14 mouse cellular contexts compared by ENCODE assay signal in genomic region chr8:121903977-121904376, GRCm38 (mm10). TPM values are rescaled to one million over a fixed set of nuclear protein-coding genes. Genes with fewer than 3 reads are reported as not detected.
DNase-seq lines count a peak whose midpoint lies in the region; ATAC-seq and TF ChIP-seq lines count a peak whose summit lies in the region.
"Had no signal": no experiment of that assay in that cellular context is flagged by ENCODE, and none has a peak within 500 bp of the region (broad histone marks: within the 10 kb centered on the region; RNA-seq: fewer than 3 reads in every experiment).

No protein-coding gene starts in this region.

- peaks cover 4% of the 10 kb centered on the region; the same call in 1 of the 2 replicates for H3K27me3 ChIP-seq in forebrain, embryonic 13.5 days
- H3K27me3 ChIP-seq in forebrain, embryonic 10.5 days (ENCODE audit: poor library complexity, severe bottlenecking), result peaks cover 11% of the 10 kb centered on the region
- H3K27me3 ChIP-seq in testis, adult 2 months (ENCODE audit: control insufficient read depth, insufficient read depth, low read length), result no peaks in the 10 kb centered on the region
- H3K27me3 ChIP-seq in hindbrain, postnatal 0 days (ENCODE audit: insufficient read depth, low read length), result no peaks in the 10 kb centered on the region

- peak overlapping the region; percentile 4; the same call in 1 of the 2 replicates for H3K4me2 ChIP-seq in forebrain, embryonic 13.5 days
- H3K4me2 ChIP-seq in hindbrain, postnatal 0 days (ENCODE audit: low read depth, low read length), result peak overlapping the region; percentile 86

- H3K4me1 ChIP-seq in forebrain, embryonic 13.5 days, result peaks cover 53% of the 10 kb centered on the region
- H3K4me1 ChIP-seq in forebrain, embryonic 10.5 days, result peaks cover 88% of the 10 kb centered on the region
- peaks cover 19% of the 10 kb centered on the region for H3K4me1 ChIP-seq in testis, adult 2 months (ENCODE audit: control insufficient read depth, insufficient read depth, low read length)
- H3K4me1 ChIP-seq in hindbrain, postnatal 0 days (ENCODE audit: insufficient read depth, low read length), result peaks cover 25% of the 10 kb centered on the region

- TF ChIP-seq POLR2A in testis, adult 2 months (IDR thresholded peaks at IDR 0.05; ENCODE audit: control insufficient read depth, low read depth, low read length), result no peak

- H3K36me3 ChIP-seq in forebrain, embryonic 13.5 days (ENCODE audit: poor library complexity, severe bottlenecking), result no peaks in the 10 kb centered on the region
- H3K36me3 ChIP-seq in forebrain, embryonic 10.5 days (replicated peaks), result 0 out of 2 replicates have a peak, but pooled peaks cover 2% of the 10 kb centered on the region
- H3K36me3 ChIP-seq in testis, adult 2 months (ENCODE audit: control insufficient read depth, insufficient read depth, low read length), result peaks cover 1% of the 10 kb centered on the region; the same call in 1 of the 2 replicates
- H3K36me3 ChIP-seq in hindbrain, postnatal 0 days (ENCODE audit: insufficient read depth, low read length), result no peaks in the 10 kb centered on the region

- no peaks in the 10 kb centered on the region for H3K9me3 ChIP-seq in forebrain, embryonic 13.5 days (replicated peaks)
- H3K9me3 ChIP-seq in forebrain, embryonic 10.5 days, result no peaks in the 10 kb centered on the region
- H3K9me3 ChIP-seq in hindbrain, postnatal 0 days (ENCODE audit: low read length), result no peaks in the 10 kb centered on the region

- 69% methylated on average over 6 of the region's 6 CpGs for WGBS in forebrain, embryonic 13.5 days
- WGBS in forebrain, embryonic 10.5 days, result 74% methylated on average over 6 of the region's 6 CpGs
- WGBS in hindbrain, postnatal 0 days, result 65% methylated on average over 6 of the region's 6 CpGs

- no peak overlapping the region for H3K27ac ChIP-seq in forebrain, embryonic 13.5 days
- H3K27ac ChIP-seq in forebrain, embryonic 10.5 days, result no peak overlapping the region
- peak overlapping the region; percentile 45 for H3K27ac ChIP-seq in testis, adult 2 months (ENCODE audit: control insufficient read depth, insufficient read depth, low read depth, low read length)
- no peak overlapping the region for H3K27ac ChIP-seq in hindbrain, postnatal 0 days

- H3K4me3 ChIP-seq in forebrain, embryonic 13.5 days, result no peak overlapping the region
- H3K4me3 ChIP-seq in forebrain, embryonic 10.5 days, result no peak overlapping the region
- H3K4me3 ChIP-seq in testis, adult 2 months (ENCODE audit: control insufficient read depth, low read depth, low read length), result peak overlapping the region; percentile 35
- H3K4me3 ChIP-seq in hindbrain, postnatal 0 days (ENCODE audit: low read length), result peak overlapping the region; percentile 69

- DNase-seq in forebrain, embryonic 10.5 days (ENCODE audit: extremely low spot score, low spot score), result no peak
- DNase-seq in testis, postnatal 10 days (ENCODE audit: low spot score), result no peak
- DNase-seq in hindbrain, postnatal 0 days (ENCODE audit: low spot score), result no peak
- DNase-seq in thymus, postnatal 25 days, result no peak
- DNase-seq in lung, postnatal 14 days, result no peak
- no peak for DNase-seq in embryo, embryonic 10 days (ENCODE audit: low spot score)
- DNase-seq: B cell, adult 2 months; right cerebral cortex, adult 18-20 months had no signal

- ATAC-seq in forebrain, embryonic 13.5 days, result no peak
- no peak for ATAC-seq in hindbrain, postnatal 0 days

- H3K9ac ChIP-seq in forebrain, embryonic 13.5 days, result 0 out of 2 replicates have a peak overlapping the region, but pooled peaks have one; percentile 16
- H3K9ac ChIP-seq in hindbrain, postnatal 0 days (replicated peaks; ENCODE audit: low read length), result peak overlapping the region; percentile 76; the same call in 1 of the 2 replicates

- no peak for TF ChIP-seq CTCF in testis, adult 2 months (IDR thresholded peaks at IDR 0.05; ENCODE audit: control insufficient read depth, insufficient read depth, insufficient replicate concordance, low read depth, low read length)
- no peak for TF ChIP-seq CTCF in hindbrain, postnatal 0 days (IDR thresholded peaks at IDR 0.05; ENCODE audit: low read depth)

RNA-seq across cellular contexts. Expression of gene Slc7a5, which starts 3.5 kb away (rescaled TPM):
- 28.1 and 30.6 TPM in 2 replicates for polyA plus RNA-seq in forebrain, embryonic 13.5 days (2015; fragmentation: Nextera tagmentation; extraction: Ambion mirVana)
- 27.4 and 30.5 TPM in 2 replicates for polyA plus RNA-seq in forebrain, embryonic 10.5 days (2016; fragmentation: Nextera tagmentation; extraction: Ambion mirVana)
- 84.9 and 104 TPM in 2 replicates for polyA plus RNA-seq in testis, adult 2 months (2012; rRNA removed)
- 148 and 163 TPM in 2 replicates for total RNA-seq in hindbrain, postnatal 0 days (2014; rRNA removed)
- 60.1 and 72.1 TPM in 2 replicates for polyA plus RNA-seq in hindbrain, postnatal 0 days (2015; fragmentation: Nextera tagmentation; extraction: Ambion mirVana)

RNA-seq across cellular contexts. Expression of gene Car5a, which starts 40.7 kb away (rescaled TPM):
- polyA plus RNA-seq in forebrain, embryonic 13.5 days (2015; fragmentation: Nextera tagmentation; extraction: Ambion mirVana), result 0.25 TPM in 1 of 2 replicates, not detected in the other
- polyA plus RNA-seq in forebrain, embryonic 10.5 days (2016; fragmentation: Nextera tagmentation; extraction: Ambion mirVana), result not detected in 2 replicates
- not detected in 2 replicates for polyA plus RNA-seq in testis, adult 2 months (2012; rRNA removed)
- total RNA-seq in hindbrain, postnatal 0 days (2014; rRNA removed), result 0.42 TPM in 1 of 2 replicates, not detected in the other
- 0.23 and 0.50 TPM in 2 replicates for polyA plus RNA-seq in hindbrain, postnatal 0 days (2015; fragmentation: Nextera tagmentation; extraction: Ambion mirVana)
- total RNA-seq: adrenal gland, adult 18-20 months had no signal
- polyA plus RNA-seq: heart, embryonic 16.5 days; lung, embryonic 16.5 days; urinary bladder, adult 2 months had no signal

RNA-seq across cellular contexts. Expression of gene Banp, which starts 45.6 kb away (rescaled TPM):
- 57.5 and 60.9 TPM in 2 replicates for polyA plus RNA-seq in forebrain, embryonic 13.5 days (2015; fragmentation: Nextera tagmentation; extraction: Ambion mirVana)
- 44.1 and 56.4 TPM in 2 replicates for polyA plus RNA-seq in forebrain, embryonic 10.5 days (2016; fragmentation: Nextera tagmentation; extraction: Ambion mirVana)
- 15.6 and 18.6 TPM in 2 replicates for polyA plus RNA-seq in testis, adult 2 months (2012; rRNA removed)
- total RNA-seq in hindbrain, postnatal 0 days (2014; rRNA removed), result 59.7 and 62.5 TPM in 2 replicates
- 22.5 and 22.8 TPM in 2 replicates for polyA plus RNA-seq in hindbrain, postnatal 0 days (2015; fragmentation: Nextera tagmentation; extraction: Ambion mirVana)

Comparison
In these comparisons a context has a peak if more than half of its experiments do, and no peak if none do; other contexts are left out.
1. H3K4me3 ChIP-seq: peak in testis, adult 2 months (single experiment) and hindbrain, postnatal 0 days (single experiment); none in forebrain, embryonic 13.5 days (single experiment) and forebrain, embryonic 10.5 days (single experiment).